Mouse (Mus musculus) liver, postnatal 0 days (tissue): ENCODE results near the gene Atic. TPM values are rescaled to one million over a fixed set of nuclear protein-coding genes. Genes with fewer than 3 reads are reported as not detected.

Source experiments
- ATAC-seq: fragments of 200-750 bp; cut with Nextera tagmentation; 2 replicates; pipeline ENCODE4 v1.8.0; 2017; ENCODE audit warnings: mild to moderate bottlenecking, moderate library complexity
- DNase-seq: peaks from one replicate; pipeline ENCODE4 v3.0.0-alpha.2; 2016
- H3K27ac ChIP-seq: fragments of 300-500 bp; sonication (generic); 2 replicates; pipeline ENCODE4 v1.5.1; 2014; ENCODE audit warnings: antibody characterized with exemption, moderate library complexity, mild to moderate bottlenecking, low read depth
- H3K27me3 ChIP-seq: fragments of 300-500 bp; sonication (generic); 2 replicates; pipeline ENCODE4 v1.6.1; 2014; ENCODE audit warnings: low read length, control low read depth, mixed read lengths; ENCODE audit not compliant: insufficient read depth
- H3K36me3 ChIP-seq: fragments of 300-500 bp; sonication (generic); replicated peaks from 2 replicates; pipeline ENCODE4 v1.6.1; 2014; ENCODE audit warnings: mild to moderate bottlenecking, control low read depth, low read length, moderate library complexity, mixed read lengths; ENCODE audit not compliant: insufficient read depth
- H3K4me1 ChIP-seq: fragments of 300-500 bp; sonication (generic); 2 replicates; pipeline ENCODE4 v1.6.1; 2014; ENCODE audit warnings: antibody characterized with exemption, mild to moderate bottlenecking, control low read depth; ENCODE audit not compliant: insufficient read depth
- H3K4me2 ChIP-seq: fragments of 300-500 bp; sonication (generic); 2 replicates; pipeline ENCODE4 v1.6.1; 2014; ENCODE audit warnings: low read depth, mild to moderate bottlenecking, low read length, moderate library complexity, mixed read lengths
- H3K4me3 ChIP-seq: fragments of 300-500 bp; sonication (generic); 2 replicates; pipeline ENCODE4 v1.5.1; 2014; ENCODE audit warnings: low read depth, low read length
- H3K9ac ChIP-seq: fragments of 300-500 bp; sonication (generic); replicated peaks from 2 replicates; pipeline ENCODE4 v1.6.1; 2014; ENCODE audit warnings: mild to moderate bottlenecking, moderate library complexity
- H3K9me3 ChIP-seq: fragments of 300-500 bp; sonication (generic); 2 replicates; pipeline ENCODE4 v1.6.1; 2016; ENCODE audit warnings: mild to moderate bottlenecking, control low read depth, low read length, mixed read lengths
- CTCF ChIP-seq: sonication (generic); IDR thresholded peaks from 2 replicates; pipeline ENCODE4 v1.5.1; 2016; ENCODE audit warnings: antibody characterized with exemption, low read depth
- EP300 ChIP-seq: IDR thresholded peaks from 2 replicates; pipeline ENCODE4 v1.6.1; 2016; ENCODE audit warnings: antibody characterized with exemption, low read depth, mild to moderate bottlenecking
- WGBS: fragments of 180-500 bp; shearing (Covaris S2); extraction: QIAGEN DNeasy Blood & Tissue Kit; methylation state at CpG from one replicate; pipeline ENCODE4 v1.1.7; 2014; ENCODE audit not compliant: insufficient replicate concordance; 5-methylcytosine and 5-hydroxymethylcytosine counted together
- polyA plus RNA-seq: library from polyadenylated mRNA; unstranded; fragments of >200 nt; fragmentation: Nextera tagmentation; extraction: Ambion mirVana; gene quantifications from 2 replicates; pipeline ENCODE4 v1.2.1, GENCODE M21; 2015

Atic gene
- polyA plus RNA-seq, 1 experiment from 2014 or later: 22.2 TPM

- Histone ChIP-seq H3K4me1 (no peaks in the 10 kb centered on the region), H3K9ac (no peak overlapping the region), H3K4me3 (no peak overlapping the region), H3K4me2 (no peak overlapping the region), H3K27me3 (no peaks in the 10 kb centered on the region), H3K36me3 (peaks cover 66% of the 10 kb centered on the region), H3K9me3 (no peaks in the 10 kb centered on the region), H3K27ac (no peak overlapping the region)
- no peak for DNase-seq
- ATAC-seq: no peak
- 76% methylated on average over 4 of the region's 4 CpGs for WGBS
- no peak for TF ChIP-seq EP300
- no peak for TF ChIP-seq CTCF
Measured at GRCm38 (mm10) chr1:71570116-71570515, 13.2 kb downstream of the Atic start.

GRCm38 (mm10) chr1:71575987-71576386 lies 19.0 kb downstream of the Atic start:
- DNase-seq (no peak), ATAC-seq (no peak)
- Histone ChIP-seq H3K27me3 (no peaks in the 10 kb centered on the region), H3K9ac (no peak overlapping the region), H3K4me3 (no peak overlapping the region), H3K9me3 (no peaks in the 10 kb centered on the region), H3K4me1 (no peaks in the 10 kb centered on the region), H3K36me3 (peaks cover 50% of the 10 kb centered on the region), H3K27ac (no peak overlapping the region), H3K4me2 (no peak overlapping the region)
- no peak for TF ChIP-seq EP300
- WGBS: 84% methylated on average over 7 of the region's 7 CpGs

GRCm38 (mm10) chr1:71576837-71577236 lies 19.9 kb downstream of the Atic start:
- Histone ChIP-seq H3K36me3 (peaks cover 42% of the 10 kb centered on the region), H3K27me3 (no peaks in the 10 kb centered on the region), H3K4me3 (no peak overlapping the region), H3K9me3 (no peaks in the 10 kb centered on the region), H3K4me2 (no peak overlapping the region), H3K27ac (no peak overlapping the region), H3K4me1 (no peaks in the 10 kb centered on the region), H3K9ac (no peak overlapping the region)
- ATAC-seq (no peak), DNase-seq (no peak)
- no peak for TF ChIP-seq CTCF
- TF ChIP-seq EP300: no peak
- 83% methylated on average over 6 of the region's 6 CpGs for WGBS

DNA sequence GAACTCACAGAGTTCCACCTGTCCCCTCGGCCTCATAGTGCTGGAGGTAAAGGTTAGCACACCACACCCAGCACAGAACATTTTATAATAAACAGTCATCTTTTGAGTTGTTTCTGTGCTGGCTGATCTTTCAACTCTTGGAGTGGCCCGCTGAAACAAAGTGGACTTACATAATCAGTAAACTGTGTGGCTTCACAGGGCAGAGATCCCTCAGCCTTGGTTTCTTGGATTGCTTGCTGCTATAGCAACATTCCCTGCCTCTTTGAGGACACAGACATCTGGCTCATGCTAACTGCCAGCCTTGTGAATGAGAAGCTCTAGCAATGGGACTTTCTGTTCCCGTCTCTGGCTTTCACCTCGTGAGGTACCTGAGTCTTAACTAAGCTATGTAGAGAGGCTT lies 22.6 kb downstream of the Atic start:
- ATAC-seq (peak; percentile 29), DNase-seq (no peak)
- TF ChIP-seq EP300 (no peak), CTCF (no peak)
- Histone ChIP-seq H3K4me2 (no peak overlapping the region), H3K27ac (0 out of 2 replicates have a peak overlapping the region, but pooled peaks have one; percentile 22), H3K27me3 (no peaks in the 10 kb centered on the region), H3K4me3 (no peak overlapping the region), H3K9ac (no peak overlapping the region), H3K4me1 (no peaks in the 10 kb centered on the region), H3K9me3 (no peaks in the 10 kb centered on the region), H3K36me3 (peaks cover 32% of the 10 kb centered on the region)
- 71% methylated on average over 4 of the region's 4 CpGs for WGBS

DNA sequence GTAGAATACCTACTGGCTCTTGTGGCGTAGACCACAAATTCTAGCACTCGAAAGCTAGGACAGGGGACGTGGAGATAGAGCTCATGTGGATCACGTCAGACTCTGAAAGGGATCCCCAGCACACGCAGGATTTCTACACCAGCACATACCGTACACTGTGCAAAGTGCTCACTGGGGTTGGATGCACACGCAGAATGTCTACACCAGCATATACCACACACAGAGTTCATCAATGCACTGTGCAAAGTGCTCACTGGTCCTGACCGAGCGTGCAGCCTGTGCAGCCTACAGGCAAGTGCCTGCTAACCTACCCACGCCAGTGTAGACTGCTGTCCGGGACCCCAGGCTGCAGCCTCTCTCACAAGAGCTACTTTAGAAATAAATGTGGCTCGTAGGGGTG lies 23.5 kb downstream of the Atic start:
- Histone ChIP-seq H3K4me1 (no peaks in the 10 kb centered on the region), H3K27ac (no peak overlapping the region), H3K9ac (no peak overlapping the region), H3K27me3 (no peaks in the 10 kb centered on the region), H3K4me3 (no peak overlapping the region), H3K9me3 (no peaks in the 10 kb centered on the region), H3K36me3 (peaks cover 32% of the 10 kb centered on the region), H3K4me2 (no peak overlapping the region)
- TF ChIP-seq EP300: no peak
- no peak for TF ChIP-seq CTCF
- DNase-seq: no peak
- WGBS: 84% methylated on average over 12 of the region's 12 CpGs
- no peak for ATAC-seq

GRCm38 (mm10) chr1:71583302-71583701 lies 26.4 kb downstream of the Atic start:
- H3K4me3 ChIP-seq: no peak overlapping the region
- peaks cover 24% of the 10 kb centered on the region for H3K36me3 ChIP-seq
- TF ChIP-seq EP300: no peak
- no peak for TF ChIP-seq CTCF
- no peaks in the 10 kb centered on the region for H3K9me3 ChIP-seq
- H3K27me3 ChIP-seq: no peaks in the 10 kb centered on the region
- no peaks in the 10 kb centered on the region for H3K4me1 ChIP-seq
- H3K27ac ChIP-seq: no peak overlapping the region
- H3K9ac ChIP-seq: no peak overlapping the region
- ATAC-seq: peak; percentile 56
- DNase-seq: no peak
- WGBS: 87% methylated on average over 8 of the region's 8 CpGs
- H3K4me2 ChIP-seq: no peak overlapping the region

- DNase-seq (no peak), ATAC-seq (peak; percentile 13)
- no peaks in the 10 kb centered on the region for H3K27me3 ChIP-seq
- H3K4me3 ChIP-seq: no peak overlapping the region
- TF ChIP-seq CTCF (no peak), EP300 (no peak)
- no peaks in the 10 kb centered on the region for H3K4me1 ChIP-seq
- H3K27ac ChIP-seq: no peak overlapping the region
- peaks cover 28% of the 10 kb centered on the region for H3K36me3 ChIP-seq
- 78% methylated on average over 7 of the region's 7 CpGs for WGBS
- no peak overlapping the region for H3K4me2 ChIP-seq
- no peaks in the 10 kb centered on the region for H3K9me3 ChIP-seq
- H3K9ac ChIP-seq: no peak overlapping the region
Measured at GRCm38 (mm10) chr1:71583900-71584299, 26.9 kb downstream of the Atic start.
